Mouse (Mus musculus): ENCODE results near the gene Rnf167. TPM values are rescaled to one million over a fixed set of nuclear protein-coding genes. Genes with fewer than 3 reads are reported as not detected.

The Rnf167 gene
- polyA plus RNA-seq, 1 experiment from 2014 or later: 129 TPM

- Histone ChIP-seq H3K4me3 (ENCODE audit: low read length) (peak overlapping the region; percentile 69), H3K36me3 (ENCODE audit: control insufficient read depth, insufficient read depth, low read length) (peaks cover 26% of the 10 kb centered on the region), H3K27ac (ENCODE audit: low read length) (peak overlapping the region; percentile 96), H3K9ac (ENCODE audit: low read length) (peak overlapping the region; percentile 74), H3K27me3 (ENCODE audit: control insufficient read depth, insufficient read depth, low read depth, low read length) (no peaks in the 10 kb centered on the region), H3K4me1 (replicated peaks; ENCODE audit: control insufficient read depth, insufficient read depth, low read length) (peaks cover 16% of the 10 kb centered on the region), H3K9me3 (ENCODE audit: control insufficient read depth, low read length) (no peaks in the 10 kb centered on the region), H3K4me2 (ENCODE audit: low read depth, low read length) (peak overlapping the region; percentile 87)
- 51% methylated on average over 14 of the region's 14 CpGs for WGBS
- no peak for ATAC-seq (ENCODE audit: low read depth)
Measured at GRCm38 (mm10) chr11:70667271-70668150, 20.5 kb downstream of the Rnf167 start.

GRCm38 (mm10) chr11:70668335-70668770, 21.3 kb downstream of the Rnf167 start:
- under 1% methylated on average over 15 of the region's 15 CpGs for WGBS
- H3K9me3 ChIP-seq (ENCODE audit: control insufficient read depth, low read length): no peaks in the 10 kb centered on the region
- H3K27me3 ChIP-seq (ENCODE audit: control insufficient read depth, insufficient read depth, low read depth, low read length): no peaks in the 10 kb centered on the region
- peaks cover 16% of the 10 kb centered on the region for H3K4me1 ChIP-seq (replicated peaks; ENCODE audit: control insufficient read depth, insufficient read depth, low read length)
- H3K36me3 ChIP-seq (ENCODE audit: control insufficient read depth, insufficient read depth, low read length): peaks cover 18% of the 10 kb centered on the region; the same call in 1 of the 2 replicates
- peak overlapping the region; percentile 74 for H3K9ac ChIP-seq (ENCODE audit: low read length)
- peak overlapping the region; percentile 87 for H3K4me2 ChIP-seq (ENCODE audit: low read depth, low read length)
- peak; percentile 63 for ATAC-seq (ENCODE audit: low read depth)
- peak overlapping the region; percentile 96 for H3K27ac ChIP-seq (ENCODE audit: low read length)
- peak overlapping the region; percentile 69 for H3K4me3 ChIP-seq (ENCODE audit: low read length)

- Histone ChIP-seq H3K27me3 (ENCODE audit: control insufficient read depth, insufficient read depth, low read depth, low read length) (no peaks in the 10 kb centered on the region), H3K27ac (ENCODE audit: low read length) (peak within 1 kb of the TSS; percentile 99), H3K4me2 (ENCODE audit: low read depth, low read length) (peak within 1 kb of the TSS; percentile 87), H3K36me3 (ENCODE audit: control insufficient read depth, insufficient read depth, low read length) (peaks cover 15% of the 10 kb centered on the region; the same call in 1 of the 2 replicates), H3K9ac (ENCODE audit: low read length) (peak within 1 kb of the TSS; percentile 81), H3K4me1 (replicated peaks; ENCODE audit: control insufficient read depth, insufficient read depth, low read length) (peaks cover 16% of the 10 kb centered on the region), H3K4me3 (ENCODE audit: low read length) (peak within 1 kb of the TSS; percentile 69), H3K9me3 (ENCODE audit: control insufficient read depth, low read length) (no peaks in the 10 kb centered on the region)
- ATAC-seq (ENCODE audit: low read depth): peak; percentile 96
- under 1% methylated on average over 44 of the region's 44 CpGs for WGBS
Measured at GRCm38 (mm10) chr11:70668771-70669505, 21.9 kb downstream of the Rnf167 start, which contains the start of gene Spag7. Spag7 (minus strand) TSS chr11:70669416.

GRCm38 (mm10) chr11:70669582-70670345, 22.7 kb downstream of the Rnf167 start:
- Histone ChIP-seq H3K4me3 (ENCODE audit: low read length) (peak overlapping the region; percentile 69), H3K4me1 (replicated peaks; ENCODE audit: control insufficient read depth, insufficient read depth, low read length) (peaks cover 16% of the 10 kb centered on the region), H3K27ac (ENCODE audit: low read length) (peak overlapping the region; percentile 99), H3K9ac (ENCODE audit: low read length) (peak overlapping the region; percentile 81), H3K4me2 (ENCODE audit: low read depth, low read length) (peak overlapping the region; percentile 87), H3K36me3 (ENCODE audit: control insufficient read depth, insufficient read depth, low read length) (peaks cover 6% of the 10 kb centered on the region; the same call in 1 of the 2 replicates), H3K9me3 (ENCODE audit: control insufficient read depth, low read length) (no peaks in the 10 kb centered on the region), H3K27me3 (ENCODE audit: control insufficient read depth, insufficient read depth, low read depth, low read length) (no peaks in the 10 kb centered on the region)
- under 1% methylated on average over 31 of the region's 31 CpGs for WGBS
- peak; percentile 23 for ATAC-seq (ENCODE audit: low read depth)

- peak overlapping the region; percentile 99 for H3K27ac ChIP-seq (ENCODE audit: low read length)
- H3K9ac ChIP-seq (ENCODE audit: low read length): peak overlapping the region; percentile 81
- whole genome bisulfite sequencing: 39% methylated on average over 14 of the region's 14 CpGs
- H3K27me3 ChIP-seq (ENCODE audit: control insufficient read depth, insufficient read depth, low read depth, low read length): no peaks in the 10 kb centered on the region
- peak overlapping the region; percentile 69 for H3K4me3 ChIP-seq (ENCODE audit: low read length)
- H3K4me1 ChIP-seq (replicated peaks; ENCODE audit: control insufficient read depth, insufficient read depth, low read length): peaks cover 16% of the 10 kb centered on the region
- peaks cover 3% of the 10 kb centered on the region; the same call in 1 of the 2 replicates for H3K36me3 ChIP-seq (ENCODE audit: control insufficient read depth, insufficient read depth, low read length)
- no peaks in the 10 kb centered on the region for H3K9me3 ChIP-seq (ENCODE audit: control insufficient read depth, low read length)
- no peak for ATAC-seq (ENCODE audit: low read depth)
- H3K4me2 ChIP-seq (ENCODE audit: low read depth, low read length): peak overlapping the region; percentile 87
Measured at GRCm38 (mm10) chr11:70670483-70670882, 23.4 kb downstream of the Rnf167 start.

- Histone ChIP-seq H3K4me2 (ENCODE audit: low read depth, low read length) (no peak overlapping the region), H3K4me3 (ENCODE audit: low read length) (no peak overlapping the region)
- WGBS: 87% methylated on average over 16 of the region's 16 CpGs
Measured at GRCm38 (mm10) chr11:70671333-70672047, 24.5 kb downstream of the Rnf167 start.

GRCm38 (mm10) chr11:70674014-70674413, 27.0 kb downstream of the Rnf167 start:
- no peak overlapping the region for H3K27ac ChIP-seq (ENCODE audit: low read length)
- WGBS: 76% methylated on average over 6 of the region's 6 CpGs
- H3K4me3 ChIP-seq (ENCODE audit: low read length): no peak overlapping the region
- no peak overlapping the region for H3K9ac ChIP-seq (ENCODE audit: low read length)
- no peaks in the 10 kb centered on the region for H3K27me3 ChIP-seq (ENCODE audit: control insufficient read depth, insufficient read depth, low read depth, low read length)
- H3K4me2 ChIP-seq (ENCODE audit: low read depth, low read length): no peak overlapping the region
- no peak for ATAC-seq (ENCODE audit: low read depth)
- no peaks in the 10 kb centered on the region for H3K9me3 ChIP-seq (ENCODE audit: control insufficient read depth, low read length)
- peaks cover 5% of the 10 kb centered on the region for H3K36me3 ChIP-seq (ENCODE audit: control insufficient read depth, insufficient read depth, low read length)
- peaks cover 6% of the 10 kb centered on the region for H3K4me1 ChIP-seq (replicated peaks; ENCODE audit: control insufficient read depth, insufficient read depth, low read length)

More at GRCm38 (mm10) chr11:70671333-70672047, 24.5 kb downstream of the Rnf167 start:
- Histone ChIP-seq H3K4me1 (replicated peaks; ENCODE audit: control insufficient read depth, insufficient read depth, low read length) (peaks cover 16% of the 10 kb centered on the region), H3K9ac (ENCODE audit: low read length) (no peak overlapping the region), H3K27ac (ENCODE audit: low read length) (no peak overlapping the region), H3K27me3 (ENCODE audit: control insufficient read depth, insufficient read depth, low read depth, low read length) (no peaks in the 10 kb centered on the region), H3K9me3 (ENCODE audit: control insufficient read depth, low read length) (no peaks in the 10 kb centered on the region), H3K36me3 (ENCODE audit: control insufficient read depth, insufficient read depth, low read length) (peaks cover 5% of the 10 kb centered on the region)
- no peak for ATAC-seq (ENCODE audit: low read depth)

GRCm38 (mm10) chr11:70674501-70674900, 27.5 kb downstream of the Rnf167 start:
- ATAC-seq (ENCODE audit: low read depth): no peak
- Histone ChIP-seq H3K27ac (ENCODE audit: low read length) (no peak overlapping the region), H3K36me3 (ENCODE audit: control insufficient read depth, insufficient read depth, low read length) (peaks cover 9% of the 10 kb centered on the region), H3K9me3 (ENCODE audit: control insufficient read depth, low read length) (no peaks in the 10 kb centered on the region), H3K4me2 (ENCODE audit: low read depth, low read length) (no peak overlapping the region), H3K9ac (ENCODE audit: low read length) (no peak overlapping the region), H3K4me1 (replicated peaks; ENCODE audit: control insufficient read depth, insufficient read depth, low read length) (peaks cover 6% of the 10 kb centered on the region), H3K4me3 (ENCODE audit: low read length) (no peak overlapping the region), H3K27me3 (ENCODE audit: control insufficient read depth, insufficient read depth, low read depth, low read length) (no peaks in the 10 kb centered on the region)
- 66% methylated on average over 11 of the region's 11 CpGs for WGBS

Measured in lung, embryonic 16.5 days (tissue).